Mouse (Mus musculus): Measurements from ENCODE around the gene Gps2.

GRCm38 (mm10) chr11:69920266-69921031 lies 6.8 kb downstream of the Gps2 start:
- TF ChIP-seq CTCF (IDR thresholded peaks at IDR 0.05; ENCODE audit: borderline replicate concordance, control insufficient read depth, extremely low read depth, insufficient read depth, low read length, poor library complexity), result no peak
- no peak for TF ChIP-seq POLR2A (IDR thresholded peaks at IDR 0.05; ENCODE audit: control insufficient read depth, extremely low read depth, insufficient read depth, low read length, poor library complexity)

Data from thymus, adult 2 months (tissue).